Mouse (Mus musculus): ENCODE measurements around the gene Nfasc. TPM values are rescaled to one million over a fixed set of nuclear protein-coding genes. Genes with fewer than 3 reads are reported as not detected.

The Nfasc gene
- polyA plus RNA-seq, 1 experiment from 2014 or later = 4.3 TPM

- H3K4me2 ChIP-seq (replicated peaks) = no peak overlapping the region
- 69% methylated on average over 10 of the region's 10 CpGs for WGBS
- H3K4me3 ChIP-seq (replicated peaks) = no peak overlapping the region
- ATAC-seq = peak; percentile 20; the same call in 1 of the 2 replicates
- no peak overlapping the region for H3K27ac ChIP-seq
- no peak overlapping the region for H3K9ac ChIP-seq
- H3K9me3 ChIP-seq = no peaks in the 10 kb centered on the region
- H3K4me1 ChIP-seq (replicated peaks) = peaks cover 15% of the 10 kb centered on the region
- H3K27me3 ChIP-seq (replicated peaks) = 0 out of 2 replicates have a peak, but pooled peaks cover 6% of the 10 kb centered on the region
- H3K36me3 ChIP-seq = no peaks in the 10 kb centered on the region
These were observed 23.6 kb upstream of the Nfasc start for GRCm38 (mm10) chr1:132765222-132765621.

- no peak for ATAC-seq
These were observed 17.8 kb upstream of the Nfasc start for GRCm38 (mm10) chr1:132759390-132759789.

GRCm38 (mm10) chr1:132758656-132759370 lies 17.2 kb upstream of the Nfasc start:
- 9% methylated on average over 24 of the region's 24 CpGs for WGBS
- Histone ChIP-seq H3K36me3 (no peaks in the 10 kb centered on the region), H3K4me2 (replicated peaks) (peak overlapping the region; percentile 53), H3K4me1 (replicated peaks) (no peaks in the 10 kb centered on the region), H3K9ac (no peak overlapping the region), H3K27me3 (replicated peaks) (0 out of 2 replicates have a peak, but pooled peaks cover 4% of the 10 kb centered on the region), H3K27ac (no peak overlapping the region), H3K4me3 (replicated peaks) (0 out of 2 replicates have a peak overlapping the region, but pooled peaks have one; percentile 13), H3K9me3 (no peaks in the 10 kb centered on the region)
- peak; percentile 56 for ATAC-seq

More at GRCm38 (mm10) chr1:132759390-132759789, 17.8 kb upstream of the Nfasc start:
- Histone ChIP-seq H3K9me3 (no peaks in the 10 kb centered on the region), H3K4me3 (replicated peaks) (no peak overlapping the region), H3K27ac (no peak overlapping the region), H3K9ac (no peak overlapping the region), H3K4me1 (replicated peaks) (no peaks in the 10 kb centered on the region), H3K27me3 (replicated peaks) (0 out of 2 replicates have a peak, but pooled peaks cover 4% of the 10 kb centered on the region), H3K4me2 (replicated peaks) (no peak overlapping the region), H3K36me3 (no peaks in the 10 kb centered on the region)
- 71% methylated on average over 6 of the region's 6 CpGs for WGBS

DNA sequence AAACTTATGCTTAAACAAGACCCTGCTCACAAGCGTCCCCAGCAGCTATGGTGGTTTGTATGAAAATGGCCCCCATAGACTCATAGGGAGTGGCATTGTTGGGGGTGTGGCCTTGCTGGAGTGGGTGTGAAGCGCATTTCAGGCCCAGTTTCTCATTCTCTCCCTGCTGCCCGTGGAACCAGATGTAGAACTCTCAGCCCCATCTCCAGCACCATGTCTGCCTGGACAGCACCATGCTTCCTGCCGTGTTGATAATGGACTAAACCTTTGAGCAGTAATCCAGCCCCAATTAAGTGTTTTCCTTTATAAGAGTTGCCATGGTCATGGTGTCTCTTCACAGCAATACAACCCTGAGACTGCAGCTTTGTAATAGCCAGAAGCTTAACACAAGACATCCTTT lies 13.6 kb upstream of the Nfasc start:
- 49% methylated on average over 4 of the region's 4 CpGs for WGBS
- Histone ChIP-seq H3K4me1 (replicated peaks) (no peaks in the 10 kb centered on the region), H3K9ac (no peak overlapping the region), H3K9me3 (no peaks in the 10 kb centered on the region), H3K27ac (no peak overlapping the region), H3K36me3 (no peaks in the 10 kb centered on the region), H3K27me3 (replicated peaks) (0 out of 2 replicates have a peak, but pooled peaks cover 6% of the 10 kb centered on the region), H3K4me3 (replicated peaks) (no peak overlapping the region), H3K4me2 (replicated peaks) (no peak overlapping the region)
- ATAC-seq = no peak

GRCm38 (mm10) chr1:132749217-132749884 lies 7.8 kb upstream of the Nfasc start:
- Histone ChIP-seq H3K4me1 (replicated peaks) (no peaks in the 10 kb centered on the region), H3K4me3 (replicated peaks) (no peak overlapping the region), H3K27me3 (replicated peaks) (0 out of 2 replicates have a peak, but pooled peaks cover 2% of the 10 kb centered on the region), H3K4me2 (replicated peaks) (no peak overlapping the region), H3K36me3 (no peaks in the 10 kb centered on the region), H3K9me3 (no peaks in the 10 kb centered on the region), H3K27ac (no peak overlapping the region), H3K9ac (no peak overlapping the region)
- no peak for ATAC-seq
- 77% methylated on average over 9 of the region's 9 CpGs for WGBS

GRCm38 (mm10) chr1:132746302-132746701 lies 4.7 kb upstream of the Nfasc start:
- H3K4me2 ChIP-seq (replicated peaks) = no peak overlapping the region
- peaks cover 20% of the 10 kb centered on the region for H3K27me3 ChIP-seq (replicated peaks)
- no peaks in the 10 kb centered on the region for H3K36me3 ChIP-seq
- H3K4me3 ChIP-seq (replicated peaks) = no peak overlapping the region
- H3K9me3 ChIP-seq = no peaks in the 10 kb centered on the region
- ATAC-seq = no peak
- peaks cover 4% of the 10 kb centered on the region; the same call in 1 of the 2 replicates for H3K4me1 ChIP-seq (replicated peaks)
- 85% methylated on average over 9 of the region's 9 CpGs for WGBS
- no peak overlapping the region for H3K27ac ChIP-seq
- H3K9ac ChIP-seq = no peak overlapping the region

- no peaks in the 10 kb centered on the region for H3K9me3 ChIP-seq
- H3K4me2 ChIP-seq (replicated peaks) = no peak overlapping the region
- H3K4me1 ChIP-seq (replicated peaks) = peaks cover 6% of the 10 kb centered on the region; the same call in 1 of the 2 replicates
- no peaks in the 10 kb centered on the region for H3K36me3 ChIP-seq
- H3K4me3 ChIP-seq (replicated peaks) = no peak overlapping the region
- H3K27ac ChIP-seq = no peak overlapping the region
- 60% methylated on average over 6 of the region's 6 CpGs for WGBS
- ATAC-seq = no peak
- H3K27me3 ChIP-seq (replicated peaks) = peaks cover 24% of the 10 kb centered on the region
- H3K9ac ChIP-seq = no peak overlapping the region
These were observed 4.0 kb upstream of the Nfasc start for GRCm38 (mm10) chr1:132745636-132746035.

- Histone ChIP-seq H3K9ac (no peak overlapping the region), H3K27me3 (replicated peaks) (peaks cover 47% of the 10 kb centered on the region), H3K4me3 (replicated peaks) (no peak overlapping the region), H3K9me3 (no peaks in the 10 kb centered on the region), H3K36me3 (no peaks in the 10 kb centered on the region), H3K4me1 (replicated peaks) (peaks cover 6% of the 10 kb centered on the region; the same call in 1 of the 2 replicates), H3K27ac (no peak overlapping the region), H3K4me2 (replicated peaks) (peak overlapping the region; percentile 31; the same call in 1 of the 2 replicates)
- WGBS = under 1% methylated on average over 11 of the region's 11 CpGs
- ATAC-seq = 0 out of 2 replicates have a peak, but pooled peaks have one; percentile 39
These were observed 2.5 kb downstream of the Nfasc start for GRCm38 (mm10) chr1:132739077-132739521.

GRCm38 (mm10) chr1:132736171-132736570 lies 5.4 kb downstream of the Nfasc start:
- H3K27ac ChIP-seq = no peak overlapping the region
- WGBS = 25% methylated on average over 4 of the region's 4 CpGs
- H3K4me1 ChIP-seq (replicated peaks) = peaks cover 1% of the 10 kb centered on the region; the same call in 1 of the 2 replicates
- no peaks in the 10 kb centered on the region for H3K36me3 ChIP-seq
- no peak overlapping the region for H3K4me2 ChIP-seq (replicated peaks)
- no peak overlapping the region for H3K9ac ChIP-seq
- ATAC-seq = no peak
- H3K27me3 ChIP-seq (replicated peaks) = peaks cover 28% of the 10 kb centered on the region
- H3K9me3 ChIP-seq = no peaks in the 10 kb centered on the region
- H3K4me3 ChIP-seq (replicated peaks) = no peak overlapping the region

GRCm38 (mm10) chr1:132733873-132734447 lies 7.6 kb downstream of the Nfasc start:
- H3K27me3 ChIP-seq (replicated peaks) = peaks cover 9% of the 10 kb centered on the region; the same call in 1 of the 2 replicates
- H3K9me3 ChIP-seq = no peaks in the 10 kb centered on the region
- no peak for ATAC-seq
- H3K4me3 ChIP-seq (replicated peaks) = no peak overlapping the region
- H3K4me1 ChIP-seq (replicated peaks) = no peaks in the 10 kb centered on the region
- no peaks in the 10 kb centered on the region for H3K36me3 ChIP-seq
- H3K4me2 ChIP-seq (replicated peaks) = no peak overlapping the region
- H3K27ac ChIP-seq = no peak overlapping the region
- no peak overlapping the region for H3K9ac ChIP-seq
- WGBS = 27% methylated on average over 9 of the region's 9 CpGs

GRCm38 (mm10) chr1:132732307-132732706 lies 9.3 kb downstream of the Nfasc start:
- no peak overlapping the region for H3K9ac ChIP-seq
- no peak for ATAC-seq
- H3K27me3 ChIP-seq (replicated peaks) = no peaks in the 10 kb centered on the region
- 75% methylated on average over 12 of the region's 12 CpGs for WGBS
- no peaks in the 10 kb centered on the region for H3K36me3 ChIP-seq
- no peaks in the 10 kb centered on the region for H3K9me3 ChIP-seq
- H3K4me3 ChIP-seq (replicated peaks) = no peak overlapping the region
- H3K4me2 ChIP-seq (replicated peaks) = no peak overlapping the region
- H3K4me1 ChIP-seq (replicated peaks) = no peaks in the 10 kb centered on the region
- H3K27ac ChIP-seq = no peak overlapping the region

DNA sequence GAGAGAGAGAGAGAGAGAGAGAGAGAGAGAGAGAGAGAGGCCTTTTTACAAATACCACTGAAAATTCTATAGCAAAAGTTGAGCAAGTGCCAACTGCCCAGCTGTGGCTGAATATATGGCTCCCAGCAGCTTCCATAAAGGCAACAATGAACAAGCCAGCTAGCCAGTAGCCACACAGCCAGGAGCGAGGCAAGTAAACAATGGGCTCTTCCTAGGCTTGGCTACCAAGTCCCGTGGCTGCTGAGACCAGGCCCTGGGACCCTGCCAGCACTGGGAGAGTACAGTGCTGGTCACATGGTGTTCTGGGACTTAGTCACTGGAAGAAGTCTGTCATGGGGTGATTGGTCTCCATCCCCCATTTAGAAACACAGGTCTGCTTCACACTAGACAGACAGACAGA lies 14.0 kb downstream of the Nfasc start:
- Histone ChIP-seq H3K36me3 (no peaks in the 10 kb centered on the region), H3K9ac (no peak overlapping the region), H3K4me2 (replicated peaks) (no peak overlapping the region), H3K9me3 (no peaks in the 10 kb centered on the region), H3K27me3 (replicated peaks) (no peaks in the 10 kb centered on the region), H3K4me3 (replicated peaks) (no peak overlapping the region), H3K4me1 (replicated peaks) (no peaks in the 10 kb centered on the region), H3K27ac (no peak overlapping the region)
- no peak for ATAC-seq
- 43% methylated on average over 2 of the region's 2 CpGs for WGBS

Data from intestine, embryonic 15.5 days (tissue).